Mouse (Mus musculus): ENCODE data around the gene Abhd11. TPM values are rescaled to one million over a fixed set of nuclear protein-coding genes. Genes with fewer than 3 reads are reported as not detected.
"Not testable (repeated sequence)": the region's sequence is repeated elsewhere in the genome, so short reads cannot be mapped to it uniquely, and the experiment has no call there.

Gene Abhd11
- polyA plus RNA-seq, 1 experiment from 2014 or later = 71.1 TPM

- Histone ChIP-seq H3K36me3 (ENCODE audit: control insufficient read depth, insufficient read depth, low read length) (peaks cover 3% of the 10 kb centered on the region; the same call in 1 of the 2 replicates), H3K4me3 (ENCODE audit: low read depth, low read length) (0 out of 2 replicates have a peak overlapping the region, but pooled peaks have one; percentile 3), H3K27ac (ENCODE audit: low read depth, low read length) (peak overlapping the region; percentile 36)
Observed at GRCm38 (mm10) chr5:135040777-135041176, 31.8 kb downstream of the Abhd11 start.

GRCm38 (mm10) chr5:135042105-135042788 is 33.3 kb downstream of the Abhd11 start:
- 0 out of 2 replicates have a peak overlapping the region, but pooled peaks have one; percentile 4 for H3K27ac ChIP-seq (ENCODE audit: low read depth, low read length)
- 33% methylated on average over 21 of the region's 21 CpGs for WGBS
- peak overlapping the region; percentile 27; the same call in 1 of the 2 replicates for H3K9ac ChIP-seq (ENCODE audit: low read depth, low read length)
- H3K4me3 ChIP-seq (ENCODE audit: low read depth, low read length) = peak overlapping the region; percentile 34
- peak overlapping the region; percentile 62 for H3K4me2 ChIP-seq
- H3K27me3 ChIP-seq (replicated peaks; ENCODE audit: control insufficient read depth, insufficient read depth, low read length) = no peaks in the 10 kb centered on the region
- peaks cover 3% of the 10 kb centered on the region; the same call in 1 of the 2 replicates for H3K36me3 ChIP-seq (ENCODE audit: control insufficient read depth, insufficient read depth, low read length)
- DNase-seq (ENCODE audit: low spot score) = no peak
- H3K4me1 ChIP-seq (replicated peaks; ENCODE audit: control insufficient read depth, insufficient read depth, low read length) = peaks cover 31% of the 10 kb centered on the region
- H3K9me3 ChIP-seq (ENCODE audit: control insufficient read depth, low read length) = no peaks in the 10 kb centered on the region
- peak; percentile 80 for ATAC-seq (replicated peaks; ENCODE audit: low FRiP score)

More at GRCm38 (mm10) chr5:135040777-135041176, 31.8 kb downstream of the Abhd11 start:
- Histone ChIP-seq H3K4me1 (replicated peaks; ENCODE audit: control insufficient read depth, insufficient read depth, low read length) (peaks cover 31% of the 10 kb centered on the region), H3K9ac (ENCODE audit: low read depth, low read length) (peak overlapping the region; percentile 57), H3K27me3 (replicated peaks; ENCODE audit: control insufficient read depth, insufficient read depth, low read length) (no peaks in the 10 kb centered on the region), H3K9me3 (ENCODE audit: control insufficient read depth, low read length) (no peaks in the 10 kb centered on the region), H3K4me2 (peak overlapping the region; percentile 47)
- ATAC-seq (replicated peaks; ENCODE audit: low FRiP score) (peak; percentile 42; the same call in 1 of the 2 replicates), DNase-seq (ENCODE audit: low spot score) (no peak)
- WGBS = 29% methylated on average over 11 of the region's 11 CpGs

- WGBS = 87% methylated on average over 3 of the region's 3 CpGs
- Histone ChIP-seq H3K4me1 (replicated peaks; ENCODE audit: control insufficient read depth, insufficient read depth, low read length) (peaks cover 27% of the 10 kb centered on the region), H3K27ac (ENCODE audit: low read depth, low read length) (no peak overlapping the region), H3K27me3 (replicated peaks; ENCODE audit: control insufficient read depth, insufficient read depth, low read length) (no peaks in the 10 kb centered on the region), H3K9ac (ENCODE audit: low read depth, low read length) (no peak overlapping the region), H3K9me3 (ENCODE audit: control insufficient read depth, low read length) (no peaks in the 10 kb centered on the region), H3K4me3 (ENCODE audit: low read depth, low read length) (no peak overlapping the region), H3K4me2 (no peak overlapping the region), H3K36me3 (ENCODE audit: control insufficient read depth, insufficient read depth, low read length) (peaks cover 17% of the 10 kb centered on the region)
- ATAC-seq (replicated peaks; ENCODE audit: low FRiP score) (no peak), DNase-seq (ENCODE audit: low spot score) (no peak)
Observed at GRCm38 (mm10) chr5:135044575-135044974, 35.6 kb downstream of the Abhd11 start.

GRCm38 (mm10) chr5:135048539-135048938 is 39.6 kb downstream of the Abhd11 start:
- WGBS = 92% methylated on average over 5 of the region's 5 CpGs
- Histone ChIP-seq H3K9ac (ENCODE audit: low read depth, low read length) (no peak overlapping the region), H3K4me1 (replicated peaks; ENCODE audit: control insufficient read depth, insufficient read depth, low read length) (no peaks in the 10 kb centered on the region), H3K4me3 (ENCODE audit: low read depth, low read length) (no peak overlapping the region), H3K27me3 (replicated peaks; ENCODE audit: control insufficient read depth, insufficient read depth, low read length) (no peaks in the 10 kb centered on the region), H3K36me3 (ENCODE audit: control insufficient read depth, insufficient read depth, low read length) (peaks cover 22% of the 10 kb centered on the region), H3K27ac (ENCODE audit: low read depth, low read length) (no peak overlapping the region), H3K9me3 (ENCODE audit: control insufficient read depth, low read length) (no peaks in the 10 kb centered on the region), H3K4me2 (no peak overlapping the region)
- ATAC-seq (replicated peaks; ENCODE audit: low FRiP score) (no peak), DNase-seq (ENCODE audit: low spot score) (no peak)

DNA sequence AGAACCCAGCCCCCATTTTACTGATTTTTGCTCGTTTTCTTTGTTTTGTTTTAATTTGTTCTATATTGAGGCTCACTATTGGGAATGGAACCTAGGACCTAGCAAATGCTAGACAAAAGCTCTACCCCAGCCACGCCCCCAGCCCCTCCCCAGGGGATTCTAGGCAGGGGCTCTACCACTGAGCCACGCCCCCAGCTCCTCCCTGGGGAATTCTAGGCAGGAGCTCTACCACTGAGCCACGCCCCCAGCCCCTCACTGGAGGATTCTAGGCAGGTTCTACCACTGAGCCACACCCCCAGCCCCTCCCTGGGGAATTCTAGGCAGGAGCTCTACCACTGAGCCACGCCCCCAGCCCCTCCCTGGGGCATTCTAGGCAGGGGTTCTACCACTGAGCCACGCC is 40.3 kb downstream of the Abhd11 start:
- H3K9me3 ChIP-seq (ENCODE audit: control insufficient read depth, low read length); H3K4me3 ChIP-seq (ENCODE audit: low read depth, low read length); H3K9ac ChIP-seq (ENCODE audit: low read depth, low read length); ATAC-seq (replicated peaks; ENCODE audit: low FRiP score); H3K4me2 ChIP-seq; H3K27me3 ChIP-seq (replicated peaks; ENCODE audit: control insufficient read depth, insufficient read depth, low read length); H3K27ac ChIP-seq (ENCODE audit: low read depth, low read length); H3K4me1 ChIP-seq (replicated peaks; ENCODE audit: control insufficient read depth, insufficient read depth, low read length); DNase-seq (ENCODE audit: low spot score): not testable (repeated sequence)
- peaks cover 22% of the 10 kb centered on the region for H3K36me3 ChIP-seq (ENCODE audit: control insufficient read depth, insufficient read depth, low read length)
- 92% methylated on average over 6 of the region's 6 CpGs for WGBS

DNA sequence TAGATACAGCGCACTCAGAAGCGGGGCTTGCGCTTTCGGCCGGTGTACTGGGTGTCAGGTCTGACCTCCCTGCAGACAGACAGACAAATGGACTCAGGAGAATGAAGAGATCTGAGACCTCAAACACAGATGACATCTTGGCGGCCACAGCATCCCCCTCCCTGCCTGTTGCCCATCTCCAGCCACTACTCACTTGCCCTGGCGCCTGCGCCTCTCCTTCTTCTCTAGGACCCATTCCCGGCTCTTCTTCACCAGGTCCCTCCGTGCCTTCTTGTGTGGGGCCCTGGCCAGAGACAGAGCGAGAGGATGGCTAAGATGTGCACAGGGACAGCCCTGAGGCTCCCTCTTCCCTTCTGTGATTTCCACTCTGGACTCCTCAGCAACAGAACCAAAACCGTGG is 44.4 kb downstream of the Abhd11 start:
- Histone ChIP-seq H3K27ac (ENCODE audit: low read depth, low read length) (no peak overlapping the region), H3K4me1 (replicated peaks; ENCODE audit: control insufficient read depth, insufficient read depth, low read length) (no peaks in the 10 kb centered on the region), H3K4me3 (ENCODE audit: low read depth, low read length) (no peak overlapping the region), H3K9me3 (ENCODE audit: control insufficient read depth, low read length) (no peaks in the 10 kb centered on the region), H3K36me3 (ENCODE audit: control insufficient read depth, insufficient read depth, low read length) (peaks cover 28% of the 10 kb centered on the region), H3K9ac (ENCODE audit: low read depth, low read length) (no peak overlapping the region), H3K27me3 (replicated peaks; ENCODE audit: control insufficient read depth, insufficient read depth, low read length) (no peaks in the 10 kb centered on the region), H3K4me2 (no peak overlapping the region)
- DNase-seq (ENCODE audit: low spot score) (no peak), ATAC-seq (replicated peaks; ENCODE audit: low FRiP score) (no peak)
- WGBS = 84% methylated on average over 12 of the region's 12 CpGs

Other genes with a start within 250 kb of the Abhd11 start
- not detected in 2 replicates for gene Tmem270, start 102.4 kb upstream of the Abhd11 start, polyA plus RNA-seq (2014; fragmentation: Nextera tagmentation; extraction: Ambion mirVana)
- gene Cldn13, start 93.6 kb upstream of the Abhd11 start, polyA plus RNA-seq (2014; fragmentation: Nextera tagmentation; extraction: Ambion mirVana) = 115 and 120 TPM in 2 replicates
- 9.1 and 11.4 TPM in 2 replicates for gene Mettl27, start 76.8 kb upstream of the Abhd11 start, polyA plus RNA-seq (2014; fragmentation: Nextera tagmentation; extraction: Ambion mirVana)
- gene Cldn4, start 62.2 kb upstream of the Abhd11 start, polyA plus RNA-seq (2014; fragmentation: Nextera tagmentation; extraction: Ambion mirVana) = 3.1 and 3.7 TPM in 2 replicates
- gene Cldn3, start 22.9 kb upstream of the Abhd11 start, polyA plus RNA-seq (2014; fragmentation: Nextera tagmentation; extraction: Ambion mirVana) = 2.0 and 2.2 TPM in 2 replicates
- gene Stx1a, start 14.3 kb downstream of the Abhd11 start, polyA plus RNA-seq (2014; fragmentation: Nextera tagmentation; extraction: Ambion mirVana) = 6.2 and 6.4 TPM in 2 replicates
- gene Dnajc30, start 55.0 kb downstream of the Abhd11 start, polyA plus RNA-seq (2014; fragmentation: Nextera tagmentation; extraction: Ambion mirVana) = 25.1 and 27.2 TPM in 2 replicates
- gene Bud23, start 55.8 kb downstream of the Abhd11 start, polyA plus RNA-seq (2014; fragmentation: Nextera tagmentation; extraction: Ambion mirVana) = 157 and 158 TPM in 2 replicates
- gene Vps37d, start 69.1 kb downstream of the Abhd11 start, polyA plus RNA-seq (2014; fragmentation: Nextera tagmentation; extraction: Ambion mirVana) = 2.6 and 3.0 TPM in 2 replicates
- 18.5 and 18.7 TPM in 2 replicates for gene Mlxipl, start 80.7 kb downstream of the Abhd11 start, polyA plus RNA-seq (2014; fragmentation: Nextera tagmentation; extraction: Ambion mirVana)
- 24.6 and 29.2 TPM in 2 replicates for gene Tbl2, start 140.5 kb downstream of the Abhd11 start, polyA plus RNA-seq (2014; fragmentation: Nextera tagmentation; extraction: Ambion mirVana)
- 52.5 and 52.9 TPM in 2 replicates for gene Bcl7b, start 159.1 kb downstream of the Abhd11 start, polyA plus RNA-seq (2014; fragmentation: Nextera tagmentation; extraction: Ambion mirVana)
- 47.2 and 50.8 TPM in 2 replicates for gene Baz1b, start 178.1 kb downstream of the Abhd11 start, polyA plus RNA-seq (2014; fragmentation: Nextera tagmentation; extraction: Ambion mirVana)
- 0.47 and 0.58 TPM in 2 replicates for gene Fzd9, start 242.1 kb downstream of the Abhd11 start, polyA plus RNA-seq (2014; fragmentation: Nextera tagmentation; extraction: Ambion mirVana)

All from liver, embryonic 11.5 days (tissue).